Mouse (Mus musculus): ENCODE data around the gene Txn2. TPM values are rescaled to one million over a fixed set of nuclear protein-coding genes. Genes with fewer than 3 reads are reported as not detected.

The Txn2 gene
- polyA plus RNA-seq, 1 experiment from 2014 or later, result 261 TPM

- Histone ChIP-seq H3K27ac (ENCODE audit: low read depth) (no peak overlapping the region), H3K4me1 (ENCODE audit: insufficient read depth) (peaks cover 29% of the 10 kb centered on the region), H3K27me3 (ENCODE audit: insufficient read depth, low read length) (no peaks in the 10 kb centered on the region), H3K9ac (replicated peaks) (no peak overlapping the region), H3K4me3 (ENCODE audit: low read depth, low read length) (no peak overlapping the region), H3K36me3 (replicated peaks; ENCODE audit: insufficient read depth, low read length) (no peaks in the 10 kb centered on the region), H3K4me2 (ENCODE audit: low read depth, low read length) (no peak overlapping the region), H3K9me3 (ENCODE audit: low read length) (no peaks in the 10 kb centered on the region)
- no peak for DNase-seq
- no peak for TF ChIP-seq EP300 (IDR thresholded peaks at IDR 0.05; ENCODE audit: low read depth)
- WGBS (ENCODE audit: insufficient replicate concordance), result 50% methylated on average over 5 of the region's 5 CpGs
- no peak for ATAC-seq
These were observed 25.6 kb downstream of the Txn2 start for GRCm38 (mm10) chr15:77903176-77903575.

- no peak overlapping the region for H3K4me3 ChIP-seq (ENCODE audit: low read depth, low read length)
- WGBS (ENCODE audit: insufficient replicate concordance), result 74% methylated on average over 13 of the region's 14 CpGs
- no peak overlapping the region for H3K27ac ChIP-seq (ENCODE audit: low read depth)
- H3K4me2 ChIP-seq (ENCODE audit: low read depth, low read length), result peak overlapping the region; percentile 38; the same call in 1 of the 2 replicates
- DNase-seq, result no peak
- H3K27me3 ChIP-seq (ENCODE audit: insufficient read depth, low read length), result no peaks in the 10 kb centered on the region
- H3K36me3 ChIP-seq (replicated peaks; ENCODE audit: insufficient read depth, low read length), result no peaks in the 10 kb centered on the region
- H3K9me3 ChIP-seq (ENCODE audit: low read length), result no peaks in the 10 kb centered on the region
- peaks cover 5% of the 10 kb centered on the region for H3K4me1 ChIP-seq (ENCODE audit: insufficient read depth)
- no peak overlapping the region for H3K9ac ChIP-seq (replicated peaks)
- TF ChIP-seq EP300 (IDR thresholded peaks at IDR 0.05; ENCODE audit: low read depth), result no peak
- TF ChIP-seq CTCF (IDR thresholded peaks at IDR 0.05; ENCODE audit: low read depth), result no peak
- no peak for ATAC-seq
These were observed 33.9 kb downstream of the Txn2 start for GRCm38 (mm10) chr15:77894926-77895325.

- H3K4me1 ChIP-seq (ENCODE audit: insufficient read depth), result peaks cover 5% of the 10 kb centered on the region
- H3K4me2 ChIP-seq (ENCODE audit: low read depth, low read length), result no peak overlapping the region
- no peak for TF ChIP-seq CTCF (IDR thresholded peaks at IDR 0.05; ENCODE audit: low read depth)
- TF ChIP-seq EP300 (IDR thresholded peaks at IDR 0.05; ENCODE audit: low read depth), result no peak
- H3K36me3 ChIP-seq (replicated peaks; ENCODE audit: insufficient read depth, low read length), result no peaks in the 10 kb centered on the region
- no peak overlapping the region for H3K9ac ChIP-seq (replicated peaks)
- DNase-seq (no peak), ATAC-seq (no peak)
- no peak overlapping the region for H3K27ac ChIP-seq (ENCODE audit: low read depth)
- no peak overlapping the region for H3K4me3 ChIP-seq (ENCODE audit: low read depth, low read length)
- no peaks in the 10 kb centered on the region for H3K27me3 ChIP-seq (ENCODE audit: insufficient read depth, low read length)
- 60% methylated on average over 10 of the region's 10 CpGs for WGBS (ENCODE audit: insufficient replicate concordance)
- no peaks in the 10 kb centered on the region for H3K9me3 ChIP-seq (ENCODE audit: low read length)
These were observed 35.5 kb downstream of the Txn2 start for GRCm38 (mm10) chr15:77893292-77893691.

DNA sequence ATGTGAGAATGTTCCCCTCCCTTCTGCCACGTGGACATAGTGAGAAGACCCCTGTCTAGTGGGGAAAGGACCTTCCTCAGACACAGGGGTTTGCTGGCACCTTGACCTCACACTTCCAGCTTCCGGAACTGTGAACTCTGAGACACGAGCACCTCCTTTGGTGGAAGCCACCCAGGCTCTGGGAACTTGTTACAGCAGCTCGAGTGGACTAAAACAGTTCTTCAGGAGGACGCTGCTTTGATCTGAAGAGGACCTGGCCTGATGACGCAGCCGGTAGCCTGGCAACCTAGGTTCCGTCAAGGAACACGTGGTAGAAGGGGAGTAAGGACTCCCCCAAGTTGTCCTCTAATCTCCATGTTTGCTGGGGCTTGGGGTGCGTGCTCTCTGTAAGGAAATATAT, 36.4 kb downstream of the Txn2 start:
- TF ChIP-seq EP300 (IDR thresholded peaks at IDR 0.05; ENCODE audit: low read depth) (no peak), CTCF (IDR thresholded peaks at IDR 0.05; ENCODE audit: low read depth) (no peak)
- no peak overlapping the region for H3K4me3 ChIP-seq (ENCODE audit: low read depth, low read length)
- ATAC-seq, result no peak
- H3K27ac ChIP-seq (ENCODE audit: low read depth), result no peak overlapping the region
- WGBS (ENCODE audit: insufficient replicate concordance), result 74% methylated on average over 10 of the region's 10 CpGs
- no peak overlapping the region for H3K4me2 ChIP-seq (ENCODE audit: low read depth, low read length)
- peaks cover 5% of the 10 kb centered on the region for H3K4me1 ChIP-seq (ENCODE audit: insufficient read depth)
- no peak overlapping the region for H3K9ac ChIP-seq (replicated peaks)
- no peaks in the 10 kb centered on the region for H3K27me3 ChIP-seq (ENCODE audit: insufficient read depth, low read length)
- H3K36me3 ChIP-seq (replicated peaks; ENCODE audit: insufficient read depth, low read length), result no peaks in the 10 kb centered on the region
- no peaks in the 10 kb centered on the region for H3K9me3 ChIP-seq (ENCODE audit: low read length)
- DNase-seq, result no peak

DNA sequence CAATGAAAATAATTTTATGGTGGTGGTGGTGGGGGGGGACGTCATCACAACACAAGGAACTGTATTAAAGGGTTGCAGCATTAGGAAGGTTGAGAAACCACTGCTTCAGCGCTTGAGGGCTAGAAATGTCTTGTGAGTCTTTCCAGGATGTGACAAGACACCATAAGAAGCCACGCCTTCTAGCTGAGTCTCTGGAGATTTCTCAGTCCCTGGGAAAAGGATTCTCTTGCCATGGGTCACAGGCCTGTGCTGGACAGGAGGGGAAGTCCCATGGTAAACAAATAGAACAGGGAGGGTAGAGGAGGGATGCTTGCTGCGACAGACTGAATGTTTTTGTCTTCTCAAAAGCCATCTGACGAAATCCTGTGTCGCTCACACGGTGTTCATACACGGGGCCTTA, 37.0 kb downstream of the Txn2 start:
- 68% methylated on average over 8 of the region's 8 CpGs for WGBS (ENCODE audit: insufficient replicate concordance)
- no peak overlapping the region for H3K27ac ChIP-seq (ENCODE audit: low read depth)
- H3K27me3 ChIP-seq (ENCODE audit: insufficient read depth, low read length), result no peaks in the 10 kb centered on the region
- ATAC-seq (no peak; the same call in 1 of the 2 replicates), DNase-seq (no peak)
- H3K36me3 ChIP-seq (replicated peaks; ENCODE audit: insufficient read depth, low read length), result no peaks in the 10 kb centered on the region
- H3K4me3 ChIP-seq (ENCODE audit: low read depth, low read length), result no peak overlapping the region
- H3K9me3 ChIP-seq (ENCODE audit: low read length), result no peaks in the 10 kb centered on the region
- no peak overlapping the region for H3K4me2 ChIP-seq (ENCODE audit: low read depth, low read length)
- peaks cover 5% of the 10 kb centered on the region for H3K4me1 ChIP-seq (ENCODE audit: insufficient read depth)
- H3K9ac ChIP-seq (replicated peaks), result no peak overlapping the region
- TF ChIP-seq CTCF (IDR thresholded peaks at IDR 0.05; ENCODE audit: low read depth) (no peak), EP300 (IDR thresholded peaks at IDR 0.05; ENCODE audit: low read depth) (no peak)

DNA sequence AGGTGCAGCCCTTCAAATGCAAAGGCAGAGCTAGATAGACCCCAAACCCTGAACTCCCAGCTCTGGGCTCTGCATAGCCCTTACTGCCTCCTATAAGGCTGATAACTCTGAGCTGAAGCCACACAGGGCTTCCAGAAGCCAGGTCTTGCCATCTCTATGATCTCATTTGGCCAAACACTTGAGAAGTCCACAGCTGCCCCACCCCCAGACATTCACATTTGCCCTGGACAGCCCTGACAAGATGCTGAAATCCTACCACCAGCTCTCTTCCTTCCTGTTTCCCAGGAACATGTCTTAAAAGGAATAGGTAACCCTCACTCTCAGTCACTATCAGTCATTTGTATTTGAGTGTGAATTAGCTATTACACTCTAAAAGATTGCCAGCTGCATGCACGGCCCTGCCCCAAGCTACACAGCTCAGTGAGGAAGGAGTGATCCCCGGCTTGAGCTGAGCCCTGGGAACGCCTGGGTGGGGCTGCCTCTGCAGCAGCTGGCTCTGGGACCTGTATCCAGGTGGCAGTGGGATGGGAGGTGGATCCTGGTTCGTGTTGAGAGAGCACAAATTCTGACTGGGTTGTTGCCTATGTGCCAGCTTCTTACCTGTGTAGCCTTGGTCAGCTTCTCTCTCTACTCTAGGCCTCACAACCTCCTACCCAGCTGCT, 38.9 kb downstream of the Txn2 start:
- WGBS (ENCODE audit: insufficient replicate concordance), result 52% methylated on average over 4 of the region's 4 CpGs

More for the DNA sequence above, 38.9 kb downstream of the Txn2 start:
- H3K36me3 ChIP-seq (replicated peaks; ENCODE audit: insufficient read depth, low read length), result no peaks in the 10 kb centered on the region
- no peak for ATAC-seq
- no peak overlapping the region; the same call in 1 of the 2 replicates for H3K4me2 ChIP-seq (ENCODE audit: low read depth, low read length)
- no peak for DNase-seq
- peaks cover 8% of the 10 kb centered on the region for H3K4me1 ChIP-seq (ENCODE audit: insufficient read depth)
- H3K9me3 ChIP-seq (ENCODE audit: low read length), result no peaks in the 10 kb centered on the region
- H3K27me3 ChIP-seq (ENCODE audit: insufficient read depth, low read length), result no peaks in the 10 kb centered on the region
- TF ChIP-seq EP300 (IDR thresholded peaks at IDR 0.05; ENCODE audit: low read depth), result no peak
- TF ChIP-seq CTCF (IDR thresholded peaks at IDR 0.05; ENCODE audit: low read depth), result no peak
- H3K4me3 ChIP-seq (ENCODE audit: low read depth, low read length), result no peak overlapping the region
- H3K9ac ChIP-seq (replicated peaks), result no peak overlapping the region
- no peak overlapping the region for H3K27ac ChIP-seq (ENCODE audit: low read depth)
